Mouse (Mus musculus): ENCODE results near the gene Rapgef5. TPM values are rescaled to one million over a fixed set of nuclear protein-coding genes. Genes with fewer than 3 reads are reported as not detected.
A peak's percentile ranks its signal among the peaks of the same experiment; 100 is the strongest.

Rapgef5 gene
- polyA plus RNA-seq, 1 experiment from 2014 or later: 38.3 TPM

DNA sequence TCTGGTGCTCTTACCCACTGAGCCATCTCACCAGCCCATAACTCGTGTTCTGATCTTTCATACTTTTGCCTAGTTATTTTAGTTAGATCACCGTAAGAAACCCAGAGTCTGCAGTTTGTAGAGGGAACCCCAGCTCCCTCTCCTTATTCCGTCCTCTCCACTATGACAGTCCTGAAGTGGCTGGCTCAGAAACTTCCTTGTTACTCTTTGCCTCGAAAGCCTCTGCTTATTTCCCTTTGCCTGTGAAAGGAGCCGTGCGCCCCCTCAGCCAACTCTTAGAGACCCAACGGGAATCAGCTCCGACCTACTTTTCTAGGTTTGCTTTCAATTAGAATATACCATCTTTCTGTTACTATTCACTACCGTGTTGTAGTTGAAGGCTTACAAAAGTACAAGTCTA lies 186.6 kb downstream of the Rapgef5 start:
- Histone ChIP-seq H3K27me3 (ENCODE audit: control insufficient read depth, insufficient read depth, low read length) (no peaks in the 10 kb centered on the region), H3K4me2 (replicated peaks) (no peak overlapping the region), H3K4me1 (replicated peaks; ENCODE audit: control insufficient read depth, insufficient read depth, low read length) (peaks cover 39% of the 10 kb centered on the region), H3K27ac (no peak overlapping the region), H3K9ac (no peak overlapping the region), H3K4me3 (replicated peaks; ENCODE audit: low read length) (no peak overlapping the region), H3K9me3 (ENCODE audit: control insufficient read depth, low read length) (no peaks in the 10 kb centered on the region), H3K36me3 (replicated peaks; ENCODE audit: control insufficient read depth, insufficient read depth) (0 out of 2 replicates have a peak, but pooled peaks cover 3% of the 10 kb centered on the region)
- WGBS: 86% methylated on average over 9 of the region's 9 CpGs
- DNase-seq (ENCODE audit: low spot score) (no peak), ATAC-seq (ENCODE audit: low FRiP score) (no peak)

DNA sequence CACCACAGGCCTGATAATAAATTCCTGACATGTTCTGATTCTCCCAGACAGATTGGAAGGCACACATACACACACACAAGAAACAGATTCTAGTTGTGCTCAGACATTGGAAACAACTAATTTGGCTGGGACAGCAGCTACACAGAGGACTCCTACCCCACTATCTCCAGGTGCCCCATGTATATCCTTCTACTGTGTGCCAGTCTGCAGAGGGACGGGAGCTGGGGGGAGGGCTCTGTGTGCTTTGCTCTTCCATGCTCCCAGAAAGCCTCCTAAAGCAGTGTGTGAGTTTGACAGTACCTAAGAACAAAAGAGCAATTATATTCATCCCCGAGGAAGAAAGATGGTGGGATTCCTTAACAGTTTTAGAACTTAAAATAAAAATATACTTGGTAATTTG lies 187.1 kb downstream of the Rapgef5 start:
- no peak overlapping the region for H3K27ac ChIP-seq
- no peak overlapping the region for H3K4me3 ChIP-seq (replicated peaks; ENCODE audit: low read length)
- 0 out of 2 replicates have a peak, but pooled peaks cover 3% of the 10 kb centered on the region for H3K36me3 ChIP-seq (replicated peaks; ENCODE audit: control insufficient read depth, insufficient read depth)
- no peak overlapping the region for H3K4me2 ChIP-seq (replicated peaks)
- ATAC-seq (ENCODE audit: low FRiP score): no peak
- H3K9ac ChIP-seq: no peak overlapping the region
- H3K4me1 ChIP-seq (replicated peaks; ENCODE audit: control insufficient read depth, insufficient read depth, low read length): peaks cover 39% of the 10 kb centered on the region
- 49% methylated on average over 2 of the region's 2 CpGs for WGBS
- DNase-seq (ENCODE audit: low spot score): no peak
- no peaks in the 10 kb centered on the region for H3K9me3 ChIP-seq (ENCODE audit: control insufficient read depth, low read length)
- no peaks in the 10 kb centered on the region for H3K27me3 ChIP-seq (ENCODE audit: control insufficient read depth, insufficient read depth, low read length)

DNA sequence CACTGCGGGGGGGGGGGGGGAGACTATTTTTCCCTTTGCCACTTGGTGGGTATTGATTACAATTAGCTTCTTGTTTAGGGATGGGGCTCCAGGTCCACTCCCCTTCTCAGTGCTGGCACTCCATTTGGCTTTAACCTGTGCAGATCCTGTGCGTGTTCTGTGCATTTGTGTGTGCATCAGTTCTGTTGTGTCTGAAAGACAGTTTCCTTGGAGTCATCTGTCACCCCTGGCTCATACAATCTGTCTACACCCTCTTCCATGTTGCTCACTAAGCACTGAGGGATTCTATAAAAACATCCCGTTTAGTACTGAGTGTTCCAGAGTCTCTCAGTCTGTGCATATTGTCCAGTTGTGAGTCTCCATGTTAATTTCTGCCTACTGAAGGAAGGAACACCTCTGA lies 189.0 kb downstream of the Rapgef5 start:
- H3K4me1 ChIP-seq (replicated peaks; ENCODE audit: control insufficient read depth, insufficient read depth, low read length): peaks cover 33% of the 10 kb centered on the region
- H3K27ac ChIP-seq: no peak overlapping the region
- H3K36me3 ChIP-seq (replicated peaks; ENCODE audit: control insufficient read depth, insufficient read depth): 0 out of 2 replicates have a peak, but pooled peaks cover 3% of the 10 kb centered on the region
- H3K4me2 ChIP-seq (replicated peaks): no peak overlapping the region
- no peaks in the 10 kb centered on the region for H3K9me3 ChIP-seq (ENCODE audit: control insufficient read depth, low read length)
- H3K4me3 ChIP-seq (replicated peaks; ENCODE audit: low read length): no peak overlapping the region
- WGBS: 79% methylated on average over 3 of the region's 3 CpGs
- H3K27me3 ChIP-seq (ENCODE audit: control insufficient read depth, insufficient read depth, low read length): no peaks in the 10 kb centered on the region
- ATAC-seq (ENCODE audit: low FRiP score) (no peak), DNase-seq (ENCODE audit: low spot score) (no peak)
- no peak overlapping the region for H3K9ac ChIP-seq

DNA sequence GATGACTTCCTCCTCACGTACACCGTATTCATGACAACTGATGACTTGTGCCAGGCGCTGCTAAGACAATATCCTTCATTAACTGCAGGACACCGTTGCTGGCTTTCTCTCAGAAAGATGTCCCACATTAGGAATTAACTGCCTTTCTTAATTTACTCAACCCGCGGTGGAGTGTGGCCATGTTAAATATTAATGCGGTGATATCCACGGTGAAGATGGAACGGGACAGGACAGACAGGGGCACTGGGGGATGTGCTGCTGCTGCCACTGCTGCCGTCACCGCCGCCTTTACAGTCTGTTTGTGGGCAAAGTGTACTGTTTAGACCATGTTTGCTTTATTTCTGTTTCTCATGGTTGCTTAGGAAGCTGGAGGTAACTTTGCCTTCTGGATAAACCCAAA lies 193.0 kb downstream of the Rapgef5 start:
- Histone ChIP-seq H3K4me3 (replicated peaks; ENCODE audit: low read length) (no peak overlapping the region), H3K27me3 (ENCODE audit: control insufficient read depth, insufficient read depth, low read length) (no peaks in the 10 kb centered on the region), H3K27ac (peak overlapping the region; percentile 40), H3K36me3 (replicated peaks; ENCODE audit: control insufficient read depth, insufficient read depth) (no peaks in the 10 kb centered on the region; the same call in 1 of the 2 replicates), H3K9me3 (ENCODE audit: control insufficient read depth, low read length) (no peaks in the 10 kb centered on the region), H3K9ac (no peak overlapping the region), H3K4me1 (replicated peaks; ENCODE audit: control insufficient read depth, insufficient read depth, low read length) (peaks cover 13% of the 10 kb centered on the region; the same call in 1 of the 2 replicates), H3K4me2 (replicated peaks) (peak overlapping the region; percentile 21)
- no peak for DNase-seq (ENCODE audit: low spot score)
- WGBS: 45% methylated on average over 12 of the region's 12 CpGs
- no peak for ATAC-seq (ENCODE audit: low FRiP score)

DNA sequence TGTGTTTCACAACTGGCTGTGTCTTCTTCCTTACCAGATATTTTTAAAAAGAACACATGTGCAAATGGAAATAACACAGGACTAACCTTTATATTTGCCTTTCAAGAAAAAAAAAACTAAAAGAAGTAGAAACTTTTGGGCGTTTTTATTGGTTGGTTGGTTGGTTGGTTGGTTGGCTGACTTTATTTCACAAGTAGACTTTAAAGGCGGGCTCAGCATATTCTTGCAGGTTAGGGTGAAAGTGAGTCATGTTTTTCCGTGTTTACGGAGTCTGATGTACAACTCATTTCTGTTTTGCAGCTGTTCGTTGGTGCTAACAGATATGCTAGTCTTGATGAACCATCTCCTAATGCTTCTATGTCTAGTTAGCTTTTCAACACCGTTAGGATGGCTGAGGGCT lies 196.2 kb downstream of the Rapgef5 start:
- ATAC-seq (ENCODE audit: low FRiP score): no peak
- 88% methylated on average over 6 of the region's 6 CpGs for WGBS

DNA sequence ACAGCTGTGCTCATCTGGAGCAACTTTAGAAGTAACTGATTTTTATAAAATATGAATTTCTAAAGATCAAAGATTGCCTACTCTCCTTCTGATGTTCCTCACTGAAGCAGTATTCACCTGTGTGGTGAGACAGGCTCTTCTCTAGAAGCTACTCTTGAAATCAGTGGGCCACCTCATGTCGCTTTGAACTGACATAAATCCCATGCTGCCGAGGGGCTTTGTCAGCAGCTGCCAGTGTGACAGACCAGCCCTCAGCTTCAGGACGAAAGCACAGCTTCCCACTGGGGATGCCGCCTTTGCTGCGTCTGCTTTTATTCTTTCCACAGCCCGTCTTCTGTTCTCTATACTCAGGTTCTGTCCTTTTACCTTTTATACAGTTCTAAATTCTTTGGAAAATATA lies 197.3 kb downstream of the Rapgef5 start:
- WGBS: 21% methylated on average over 6 of the region's 6 CpGs
- H3K4me3 ChIP-seq (replicated peaks; ENCODE audit: low read length): no peak overlapping the region

More for the DNA sequence above, 196.2 kb downstream of the Rapgef5 start:
- no peaks in the 10 kb centered on the region for H3K9me3 ChIP-seq (ENCODE audit: control insufficient read depth, low read length)
- DNase-seq (ENCODE audit: low spot score): no peak
- H3K36me3 ChIP-seq (replicated peaks; ENCODE audit: control insufficient read depth, insufficient read depth): peaks cover 5% of the 10 kb centered on the region; the same call in 1 of the 2 replicates
- H3K9ac ChIP-seq: no peak overlapping the region
- no peaks in the 10 kb centered on the region for H3K27me3 ChIP-seq (ENCODE audit: control insufficient read depth, insufficient read depth, low read length)
- peaks cover 8% of the 10 kb centered on the region; the same call in 1 of the 2 replicates for H3K4me1 ChIP-seq (replicated peaks; ENCODE audit: control insufficient read depth, insufficient read depth, low read length)
- H3K4me3 ChIP-seq (replicated peaks; ENCODE audit: low read length): no peak overlapping the region
- H3K27ac ChIP-seq: 0 out of 2 replicates have a peak overlapping the region, but pooled peaks have one; percentile 7
- no peak overlapping the region for H3K4me2 ChIP-seq (replicated peaks)

DNA sequence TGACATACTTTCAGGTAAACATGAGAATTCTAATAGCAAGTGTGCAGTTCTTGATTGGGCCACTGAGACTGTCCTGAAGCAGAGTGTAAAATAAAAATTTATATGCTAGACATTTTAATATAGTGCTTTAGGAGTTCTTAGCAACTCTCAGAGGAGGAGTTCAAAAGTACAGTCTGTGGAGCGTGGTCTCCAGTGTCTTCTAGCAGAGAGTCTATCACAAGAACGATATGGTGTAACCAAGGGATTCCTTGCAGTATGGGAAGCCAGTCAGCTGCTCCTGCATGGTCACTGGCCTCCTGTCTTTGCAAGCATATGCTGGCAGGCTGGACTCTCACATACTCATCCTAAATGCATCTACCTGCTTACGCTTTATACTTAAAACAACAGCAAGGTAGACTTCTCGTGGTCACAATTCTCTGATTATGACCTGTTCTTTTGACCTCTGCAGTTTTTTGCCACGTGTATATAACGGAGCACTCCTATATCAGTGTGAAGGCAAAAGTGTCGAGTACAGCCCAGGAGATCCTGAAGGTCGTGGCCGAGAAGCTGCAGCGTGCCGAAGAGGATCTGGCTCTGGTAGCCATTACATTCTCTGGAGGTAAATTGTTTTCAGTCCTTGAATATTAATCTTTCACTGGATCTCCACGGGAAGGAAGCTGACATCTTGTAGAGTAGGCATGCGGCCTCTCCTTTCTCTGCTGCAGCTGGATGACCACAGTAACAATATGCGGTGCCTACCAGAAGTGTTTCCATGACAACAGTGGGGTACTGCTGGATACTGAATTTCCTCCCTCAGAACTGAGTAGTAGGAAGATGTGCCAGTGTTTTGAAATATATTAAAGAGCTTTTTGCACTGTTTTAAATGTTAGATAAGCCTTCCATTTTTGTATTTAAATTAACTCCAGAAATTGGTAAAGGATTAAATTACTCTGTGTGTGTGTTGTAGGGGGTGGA lies 204.8 kb downstream of the Rapgef5 start:
- Histone ChIP-seq H3K27me3 (ENCODE audit: control insufficient read depth, insufficient read depth, low read length) (no peaks in the 10 kb centered on the region), H3K27ac (peak overlapping the region; percentile 70), H3K4me2 (replicated peaks) (no peak overlapping the region), H3K36me3 (replicated peaks; ENCODE audit: control insufficient read depth, insufficient read depth) (peaks cover 66% of the 10 kb centered on the region), H3K4me1 (replicated peaks; ENCODE audit: control insufficient read depth, insufficient read depth, low read length) (peaks cover 11% of the 10 kb centered on the region; the same call in 1 of the 2 replicates), H3K9ac (no peak overlapping the region; the same call in 1 of the 2 replicates), H3K9me3 (ENCODE audit: control insufficient read depth, low read length) (no peaks in the 10 kb centered on the region), H3K4me3 (replicated peaks; ENCODE audit: low read length) (no peak overlapping the region)
- DNase-seq (ENCODE audit: low spot score) (peak; percentile 56), ATAC-seq (ENCODE audit: low FRiP score) (peak; percentile 83)
- 29% methylated on average over 14 of the region's 14 CpGs for WGBS

More for the DNA sequence above, 197.3 kb downstream of the Rapgef5 start:
- H3K36me3 ChIP-seq (replicated peaks; ENCODE audit: control insufficient read depth, insufficient read depth): peaks cover 14% of the 10 kb centered on the region
- no peak overlapping the region for H3K9ac ChIP-seq
- H3K4me2 ChIP-seq (replicated peaks): no peak overlapping the region
- H3K27me3 ChIP-seq (ENCODE audit: control insufficient read depth, insufficient read depth, low read length): no peaks in the 10 kb centered on the region
- H3K4me1 ChIP-seq (replicated peaks; ENCODE audit: control insufficient read depth, insufficient read depth, low read length): peaks cover 8% of the 10 kb centered on the region; the same call in 1 of the 2 replicates
- H3K9me3 ChIP-seq (ENCODE audit: control insufficient read depth, low read length): no peaks in the 10 kb centered on the region
- ATAC-seq (ENCODE audit: low FRiP score): no peak
- peak overlapping the region; percentile 6 for H3K27ac ChIP-seq
- no peak for DNase-seq (ENCODE audit: low spot score)

DNA sequence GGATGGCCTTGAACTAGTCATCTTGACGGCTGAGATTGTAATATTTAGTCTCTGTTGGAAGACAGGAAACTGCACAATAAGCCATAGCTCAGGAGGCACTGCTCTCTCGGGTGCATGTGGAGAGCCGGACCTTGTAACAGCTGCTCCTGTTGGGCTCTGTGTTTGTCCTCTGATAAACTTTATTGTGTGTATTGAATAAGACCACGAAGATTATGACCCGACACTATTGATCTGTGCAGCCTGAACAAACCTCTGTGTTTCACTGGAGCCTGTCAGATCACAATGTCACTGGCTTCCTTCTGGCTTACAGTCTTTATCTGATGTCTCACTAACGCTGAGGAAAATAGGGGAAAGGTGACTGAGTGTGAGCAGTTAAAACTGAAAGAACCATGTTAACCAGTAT lies 205.5 kb downstream of the Rapgef5 start:
- DNase-seq (ENCODE audit: low spot score): no peak
- H3K36me3 ChIP-seq (replicated peaks; ENCODE audit: control insufficient read depth, insufficient read depth): peaks cover 70% of the 10 kb centered on the region
- peak overlapping the region; percentile 70 for H3K27ac ChIP-seq

DNA sequence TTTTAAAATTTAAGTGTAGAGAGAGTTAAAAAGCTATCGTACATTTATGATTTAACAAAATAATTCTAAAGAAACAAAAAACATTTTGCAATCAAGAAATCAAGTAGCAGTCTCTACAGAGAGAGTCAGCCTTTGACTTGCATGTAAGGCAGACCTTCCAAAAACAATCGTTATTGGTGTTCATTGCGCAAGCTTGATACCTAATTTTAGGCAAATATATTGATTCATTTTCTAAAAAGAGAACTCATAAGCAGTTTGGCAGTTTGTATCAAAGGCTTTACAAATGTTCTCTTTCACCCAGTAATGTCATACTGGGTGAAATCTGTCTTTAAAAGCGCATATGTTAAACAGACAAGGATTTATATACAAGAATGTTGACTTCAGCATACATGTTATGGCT lies 208.7 kb downstream of the Rapgef5 start:
- Histone ChIP-seq H3K4me1 (replicated peaks; ENCODE audit: control insufficient read depth, insufficient read depth, low read length) (peaks cover 11% of the 10 kb centered on the region; the same call in 1 of the 2 replicates), H3K27me3 (ENCODE audit: control insufficient read depth, insufficient read depth, low read length) (no peaks in the 10 kb centered on the region), H3K4me3 (replicated peaks; ENCODE audit: low read length) (no peak overlapping the region), H3K27ac (no peak overlapping the region), H3K9ac (no peak overlapping the region), H3K36me3 (replicated peaks; ENCODE audit: control insufficient read depth, insufficient read depth) (peaks cover 70% of the 10 kb centered on the region), H3K9me3 (ENCODE audit: control insufficient read depth, low read length) (no peaks in the 10 kb centered on the region), H3K4me2 (replicated peaks) (no peak overlapping the region)
- no peak for DNase-seq (ENCODE audit: low spot score)
- WGBS: 96% methylated on average over 4 of the region's 4 CpGs
- ATAC-seq (ENCODE audit: low FRiP score): no peak

More for the DNA sequence above, 205.5 kb downstream of the Rapgef5 start:
- Histone ChIP-seq H3K4me1 (replicated peaks; ENCODE audit: control insufficient read depth, insufficient read depth, low read length) (peaks cover 11% of the 10 kb centered on the region; the same call in 1 of the 2 replicates), H3K4me2 (replicated peaks) (no peak overlapping the region), H3K9ac (no peak overlapping the region), H3K9me3 (ENCODE audit: control insufficient read depth, low read length) (no peaks in the 10 kb centered on the region), H3K4me3 (replicated peaks; ENCODE audit: low read length) (no peak overlapping the region), H3K27me3 (ENCODE audit: control insufficient read depth, insufficient read depth, low read length) (no peaks in the 10 kb centered on the region)
- peak; percentile 2; the same call in 1 of the 2 replicates for ATAC-seq (ENCODE audit: low FRiP score)
- 22% methylated on average over 6 of the region's 6 CpGs for WGBS

Measured in hindbrain, embryonic 14.5 days (tissue).